Mouse (Mus musculus) spleen, adult 2 months (tissue): ENCODE data around the gene Crp.

ENCODE experiments used
- CTCF ChIP-seq: fragments of 200-500 bp; IDR thresholded peaks from 2 replicates; pipeline ENCODE4 v1.5.1; 2011; ENCODE audit warnings: mild to moderate bottlenecking, inconsistent platforms; ENCODE audit not compliant: insufficient read depth, insufficient read length, insufficient replicate concordance; ENCODE audit errors: extremely low read depth
- POLR2A ChIP-seq: fragments of 200-500 bp; IDR thresholded peaks from 2 replicates; pipeline ENCODE4 v1.6.1; 2011; ENCODE audit warnings: low read depth, low read length, inconsistent platforms

GRCm38 (mm10) chr1:172828975-172829374 is 131.1 kb downstream of the Crp start:
- TF ChIP-seq CTCF (no peak), POLR2A (no peak)
